Mouse (Mus musculus): ENCODE results near the gene Pcbp4.

DNA sequence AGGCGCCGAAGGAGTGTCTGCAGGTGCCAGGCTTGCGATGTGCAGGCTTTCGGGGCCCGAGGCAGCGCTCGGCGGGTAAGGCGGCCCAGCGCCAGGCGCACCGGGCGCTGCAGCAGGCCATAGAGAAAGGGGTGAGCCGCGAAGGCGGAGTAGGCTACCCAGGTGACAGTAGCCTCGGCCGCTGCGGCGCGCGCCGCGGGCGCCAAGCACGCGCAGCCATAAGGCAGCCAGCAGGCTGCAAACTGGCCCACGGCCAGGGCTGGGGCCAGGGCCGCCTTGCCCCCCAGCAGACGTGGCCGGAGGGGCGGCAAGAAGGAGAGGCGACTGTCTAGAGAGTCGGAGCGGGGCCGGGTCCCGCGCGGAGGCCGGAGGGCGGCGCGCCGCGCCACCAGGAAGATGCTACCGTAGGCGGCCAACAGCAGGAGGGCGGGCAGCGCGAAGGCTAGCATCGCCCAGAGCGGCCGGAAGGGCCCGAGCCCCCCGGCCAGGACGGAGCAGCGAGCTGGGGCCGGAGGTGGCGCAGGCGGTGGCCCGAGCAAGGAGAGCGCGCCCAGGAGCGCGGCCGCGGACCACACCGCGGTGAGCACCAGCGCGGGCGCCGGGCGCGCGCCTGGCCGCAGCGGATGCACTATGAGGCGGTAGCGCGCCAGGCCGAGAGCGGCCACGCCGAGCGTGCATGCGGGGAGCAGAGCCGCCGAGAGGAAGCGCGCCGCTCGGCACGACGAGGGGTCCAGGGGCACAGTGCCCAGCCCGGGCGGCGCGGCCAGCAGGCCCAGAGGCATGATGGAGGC lies 11.9 kb downstream of the Pcbp4 start:
- TF ChIP-seq CTCF (IDR thresholded peaks at IDR 0.05; ENCODE audit: low read depth) (no peak; the same call in 1 of the 2 replicates), EP300 (optimal IDR thresholded peaks at IDR 0.05) (no peak)
